Comparison of ENCODE assay signal across 27 mouse cellular contexts in genomic region chrX:108704312-108704711, GRCm38 (mm10). TPM values are rescaled to one million over a fixed set of nuclear protein-coding genes. Genes with fewer than 3 reads are reported as not detected.
"Had no signal": no experiment of that assay in that cellular context is flagged by ENCODE, and none has a peak within 500 bp of the region (broad histone marks: within the 10 kb centered on the region; RNA-seq: fewer than 3 reads in every experiment).

No protein-coding gene starts in this region.

- H3K36me3 ChIP-seq: kidney, embryonic 15.5 days; limb, embryonic 10.5 days; limb, embryonic 13.5 days had no signal

- H3K27ac ChIP-seq: kidney, embryonic 15.5 days; limb, embryonic 10.5 days; limb, embryonic 13.5 days; liver, embryonic 14.5 days had no signal

- H3K4me2 ChIP-seq: kidney, embryonic 15.5 days; limb, embryonic 13.5 days; liver, embryonic 11.5 days; lung, embryonic 14.5 days; midbrain, embryonic 11.5 days had no signal

- H3K4me1 ChIP-seq: kidney, embryonic 15.5 days; limb, embryonic 10.5 days; limb, embryonic 13.5 days had no signal

- H3K27me3 ChIP-seq: kidney, embryonic 15.5 days; limb, embryonic 13.5 days had no signal

- DNase-seq: kidney, adult 11 months; kidney, postnatal 10 days; kidney, postnatal 36 days; liver, postnatal 0 days; lung, embryonic 14.5 days; lung, postnatal 36 days; midbrain, embryonic 14.5 days; thymus, adult 2 months; thymus, postnatal 14 days; thymus, postnatal 4 days had no signal

- H3K9ac ChIP-seq: kidney, embryonic 15.5 days; limb, embryonic 13.5 days; liver, embryonic 14.5 days; liver, postnatal 0 days; lung, embryonic 14.5 days had no signal

- H3K4me3 ChIP-seq: kidney, embryonic 15.5 days; limb, embryonic 10.5 days; limb, embryonic 13.5 days had no signal

- ATAC-seq: liver, postnatal 0 days; lung, postnatal 0 days had no signal

- H3K9me3 ChIP-seq: kidney, embryonic 15.5 days; limb, embryonic 10.5 days; limb, embryonic 13.5 days had no signal

RNA-seq across cellular contexts. Expression of gene Gm379, which starts 39.6 kb away (rescaled TPM):
- total RNA-seq: layer of hippocampus, adult 18-20 months; layer of hippocampus, postnatal 14 days; left cerebral cortex, adult 18-20 months; left cerebral cortex, postnatal 25 days; megakaryocyte-erythroid progenitor cell, adult 5-6 weeks; midbrain, postnatal 0 days had no signal
- polyA plus RNA-seq: kidney, embryonic 15.5 days; limb, embryonic 10.5 days; limb, embryonic 13.5 days; liver, embryonic 11.5 days; midbrain, embryonic 11.5 days; midbrain, embryonic 14.5 days; midbrain, postnatal 0 days; neural tube, embryonic 11.5 days; neural tube, embryonic 14.5 days; spleen, adult 2 months; stomach, embryonic 16.5 days; thymus, adult 2 months had no signal
